Comparison of ENCODE assay signal across 10 mouse cellular contexts in genomic region chr1:181000501-181001092, GRCm38 (mm10). TPM values are rescaled to one million over a fixed set of nuclear protein-coding genes. Genes with fewer than 3 reads are reported as not detected.
DNase-seq lines count a peak whose midpoint lies in the region; ATAC-seq and TF ChIP-seq lines count a peak whose summit lies in the region.
"Had no signal": no experiment of that assay in that cellular context is flagged by ENCODE, and none has a peak within 500 bp of the region (broad histone marks: within the 10 kb centered on the region; RNA-seq: fewer than 3 reads in every experiment).

No protein-coding gene starts in this region.

- 45% methylated on average over 10 of the region's 10 CpGs for WGBS in midbrain, embryonic 14.5 days
- 42% methylated on average over 10 of the region's 10 CpGs for WGBS in midbrain, embryonic 16.5 days
- 46% methylated on average over 10 of the region's 10 CpGs for WGBS in embryonic facial prominence, embryonic 10.5 days
- 12% methylated on average over 10 of the region's 10 CpGs for WGBS in kidney, postnatal 0 days
- 58% methylated on average over 10 of the region's 10 CpGs for WGBS in forebrain, embryonic 11.5 days

- no peak overlapping the region for H3K9ac ChIP-seq in midbrain, embryonic 14.5 days (replicated peaks; ENCODE audit: low read length)
- H3K9ac ChIP-seq in midbrain, embryonic 16.5 days (ENCODE audit: low read depth, low read length) = no peak overlapping the region
- no peak overlapping the region for H3K9ac ChIP-seq in kidney, postnatal 0 days (ENCODE audit: low read depth, low read length)
- no peak overlapping the region for H3K9ac ChIP-seq in forebrain, embryonic 11.5 days (ENCODE audit: low read length)
- H3K9ac ChIP-seq: forebrain, postnatal 0 days; hindbrain, embryonic 12.5 days had no signal

- no peaks in the 10 kb centered on the region for H3K27me3 ChIP-seq in midbrain, embryonic 14.5 days (ENCODE audit: control insufficient read depth, insufficient read depth, low read length)
- no peaks in the 10 kb centered on the region for H3K27me3 ChIP-seq in midbrain, embryonic 16.5 days (ENCODE audit: control insufficient read depth, insufficient read depth, low read depth, low read length)
- no peaks in the 10 kb centered on the region; the same call in 1 of the 2 replicates for H3K27me3 ChIP-seq in embryonic facial prominence, embryonic 10.5 days (replicated peaks; ENCODE audit: low read depth, poor library complexity, severe bottlenecking)
- no peaks in the 10 kb centered on the region for H3K27me3 ChIP-seq in kidney, postnatal 0 days (ENCODE audit: insufficient read depth, low read length)
- no peaks in the 10 kb centered on the region for H3K27me3 ChIP-seq in forebrain, embryonic 11.5 days (ENCODE audit: control insufficient read depth, insufficient read depth, low read length)

- H3K4me2 ChIP-seq in midbrain, embryonic 14.5 days (ENCODE audit: low read length) = no peak overlapping the region
- H3K4me2 ChIP-seq in midbrain, embryonic 16.5 days (ENCODE audit: low read length) = no peak overlapping the region
- no peak overlapping the region for H3K4me2 ChIP-seq in kidney, postnatal 0 days (ENCODE audit: low read length)
- H3K4me2 ChIP-seq in forebrain, embryonic 11.5 days (ENCODE audit: low read depth, low read length, severe bottlenecking) = no peak overlapping the region
- H3K4me2 ChIP-seq: hindbrain, embryonic 12.5 days had no signal

- no peak; the same call in 1 of the 2 replicates for ATAC-seq in midbrain, embryonic 14.5 days (ENCODE audit: low FRiP score, low TSS enrichment)
- no peak for ATAC-seq in midbrain, embryonic 16.5 days
- ATAC-seq in kidney, postnatal 0 days (replicated peaks; ENCODE audit: low FRiP score, low read depth) = peak; percentile 87
- no peak for ATAC-seq in forebrain, embryonic 11.5 days (replicated peaks; ENCODE audit: low FRiP score)
- ATAC-seq: forebrain, postnatal 0 days had no signal

- no peak overlapping the region for H3K27ac ChIP-seq in midbrain, embryonic 14.5 days (replicated peaks; ENCODE audit: low read depth, low read length)
- H3K27ac ChIP-seq in midbrain, embryonic 16.5 days (ENCODE audit: low read length) = no peak overlapping the region
- H3K27ac ChIP-seq in embryonic facial prominence, embryonic 10.5 days (replicated peaks) = no peak overlapping the region
- peak overlapping the region; percentile 48; the same call in 1 of the 2 replicates for H3K27ac ChIP-seq in kidney, postnatal 0 days
- no peak overlapping the region for H3K27ac ChIP-seq in forebrain, embryonic 11.5 days (ENCODE audit: low read depth, low read length)
- H3K27ac ChIP-seq: hindbrain, embryonic 12.5 days had no signal

- DNase-seq in midbrain, embryonic 14.5 days = peak; percentile 46
- DNase-seq in embryonic facial prominence, embryonic 10.5 days (ENCODE audit: low spot score) = peak; percentile 40
- peak; percentile 84 for DNase-seq in kidney, postnatal 0 days (ENCODE audit: low spot score)
- peak; percentile 89 for DNase-seq in retina, postnatal 1 day
- no peak for DNase-seq in left cerebral cortex, postnatal 14 days (ENCODE audit: low spot score in 2 of 2)
- no peak for DNase-seq in forebrain, embryonic 11.5 days (ENCODE audit: low spot score)
- DNase-seq in right cerebral cortex, postnatal 25 days = no peak
- DNase-seq: forebrain, postnatal 0 days had no signal

- TF ChIP-seq CTCF in kidney, postnatal 0 days (IDR thresholded peaks at IDR 0.05; ENCODE audit: low read depth) = no peak

- H3K36me3 ChIP-seq in midbrain, embryonic 14.5 days (ENCODE audit: control insufficient read depth, insufficient read depth, low read length) = no peaks in the 10 kb centered on the region
- no peaks in the 10 kb centered on the region for H3K36me3 ChIP-seq in midbrain, embryonic 16.5 days (ENCODE audit: control insufficient read depth, insufficient read depth, low read length)
- no peaks in the 10 kb centered on the region for H3K36me3 ChIP-seq in embryonic facial prominence, embryonic 10.5 days (replicated peaks)
- no peaks in the 10 kb centered on the region for H3K36me3 ChIP-seq in kidney, postnatal 0 days (ENCODE audit: insufficient read depth, low read length)
- H3K36me3 ChIP-seq in forebrain, embryonic 11.5 days (ENCODE audit: control insufficient read depth, insufficient read depth, low read length) = no peaks in the 10 kb centered on the region
- H3K36me3 ChIP-seq: hindbrain, embryonic 12.5 days had no signal

- no peaks in the 10 kb centered on the region for H3K4me1 ChIP-seq in midbrain, embryonic 14.5 days (ENCODE audit: control insufficient read depth, insufficient read depth, low read length)
- no peaks in the 10 kb centered on the region for H3K4me1 ChIP-seq in midbrain, embryonic 16.5 days (ENCODE audit: control insufficient read depth, insufficient read depth, low read length)
- H3K4me1 ChIP-seq in embryonic facial prominence, embryonic 10.5 days = peaks cover 21% of the 10 kb centered on the region
- peaks cover 17% of the 10 kb centered on the region for H3K4me1 ChIP-seq in kidney, postnatal 0 days (replicated peaks; ENCODE audit: insufficient read depth, low read length)
- no peaks in the 10 kb centered on the region for H3K4me1 ChIP-seq in forebrain, embryonic 11.5 days (replicated peaks; ENCODE audit: control insufficient read depth, insufficient read depth, low read length)

- H3K9me3 ChIP-seq in midbrain, embryonic 14.5 days (ENCODE audit: control insufficient read depth, low read length) = no peaks in the 10 kb centered on the region
- no peaks in the 10 kb centered on the region for H3K9me3 ChIP-seq in midbrain, embryonic 16.5 days (replicated peaks; ENCODE audit: control insufficient read depth, low read length, poor library complexity, severe bottlenecking)
- H3K9me3 ChIP-seq in embryonic facial prominence, embryonic 10.5 days = no peaks in the 10 kb centered on the region
- no peaks in the 10 kb centered on the region for H3K9me3 ChIP-seq in kidney, postnatal 0 days (replicated peaks; ENCODE audit: low read length)
- no peaks in the 10 kb centered on the region for H3K9me3 ChIP-seq in forebrain, embryonic 11.5 days (ENCODE audit: control insufficient read depth, low read length)
- H3K9me3 ChIP-seq: hindbrain, embryonic 12.5 days had no signal

- no peak overlapping the region for H3K4me3 ChIP-seq in midbrain, embryonic 14.5 days (replicated peaks; ENCODE audit: low read depth, low read length)
- H3K4me3 ChIP-seq in midbrain, embryonic 16.5 days (ENCODE audit: low read depth, low read length) = no peak overlapping the region
- H3K4me3 ChIP-seq in embryonic facial prominence, embryonic 10.5 days = no peak overlapping the region
- H3K4me3 ChIP-seq in kidney, postnatal 0 days (replicated peaks; ENCODE audit: low read depth, low read length) = no peak overlapping the region
- H3K4me3 ChIP-seq in forebrain, embryonic 11.5 days (ENCODE audit: low read depth, low read length) = no peak overlapping the region
- H3K4me3 ChIP-seq: hindbrain, embryonic 12.5 days had no signal

- intact Hi-C loops in left cerebral cortex, postnatal 14 days (cut with DNase I) = no loop called here

RNA-seq across cellular contexts. Expression of gene Ephx1, which starts 20.1 kb away (rescaled TPM):
- polyA plus RNA-seq in midbrain, embryonic 14.5 days (2014; fragmentation: Nextera tagmentation; extraction: Ambion mirVana) = 2.7 and 3.2 TPM in 2 replicates
- polyA plus RNA-seq in midbrain, embryonic 16.5 days (2015; fragmentation: Nextera tagmentation; extraction: Ambion mirVana) = 5.7 and 8.2 TPM in 2 replicates
- 0.41 and 0.46 TPM in 2 replicates for polyA plus RNA-seq in embryonic facial prominence, embryonic 10.5 days (2016; fragmentation: Nextera tagmentation; extraction: Ambion mirVana)
- 19.1 and 20.2 TPM in 2 replicates for polyA plus RNA-seq in kidney, postnatal 0 days (2015; fragmentation: Nextera tagmentation; extraction: Ambion mirVana)
- 10 to 100 TPM; 17.0 to 19.1 TPM for total RNA-seq in left cerebral cortex, postnatal 14 days (2021)
- polyA plus RNA-seq in forebrain, embryonic 11.5 days (2014; fragmentation: Nextera tagmentation; extraction: Ambion mirVana) = 0.65 and 1.1 TPM in 2 replicates

RNA-seq across cellular contexts. Expression of gene 9130409I23Rik, which starts 50.4 kb away (rescaled TPM):
- polyA plus RNA-seq in midbrain, embryonic 14.5 days (2014; fragmentation: Nextera tagmentation; extraction: Ambion mirVana) = not detected in 2 replicates
- polyA plus RNA-seq in midbrain, embryonic 16.5 days (2015; fragmentation: Nextera tagmentation; extraction: Ambion mirVana) = 0.17 TPM in 1 of 2 replicates, not detected in the other
- polyA plus RNA-seq in embryonic facial prominence, embryonic 10.5 days (2016; fragmentation: Nextera tagmentation; extraction: Ambion mirVana) = not detected in 2 replicates
- polyA plus RNA-seq in kidney, postnatal 0 days (2015; fragmentation: Nextera tagmentation; extraction: Ambion mirVana) = 0.08 TPM in 1 of 2 replicates, not detected in the other
- not detected for total RNA-seq in left cerebral cortex, postnatal 14 days (2021)
- 0.09 TPM in 1 of 2 replicates, not detected in the other for polyA plus RNA-seq in forebrain, embryonic 11.5 days (2014; fragmentation: Nextera tagmentation; extraction: Ambion mirVana)
- total RNA-seq: forebrain, postnatal 0 days had no signal
- polyA plus RNA-seq: forebrain, postnatal 0 days had no signal

RNA-seq across cellular contexts. Expression of gene Tmem63a, which starts 58.5 kb away (rescaled TPM):
- 0.36 and 1.2 TPM in 2 replicates for polyA plus RNA-seq in midbrain, embryonic 14.5 days (2014; fragmentation: Nextera tagmentation; extraction: Ambion mirVana)
- polyA plus RNA-seq in midbrain, embryonic 16.5 days (2015; fragmentation: Nextera tagmentation; extraction: Ambion mirVana) = 1.2 and 1.3 TPM in 2 replicates
- 2.4 and 4.3 TPM in 2 replicates for polyA plus RNA-seq in embryonic facial prominence, embryonic 10.5 days (2016; fragmentation: Nextera tagmentation; extraction: Ambion mirVana)
- 10.6 and 14.8 TPM in 2 replicates for polyA plus RNA-seq in kidney, postnatal 0 days (2015; fragmentation: Nextera tagmentation; extraction: Ambion mirVana)
- 1 to 10 TPM; 8.8 to 9.3 TPM for total RNA-seq in left cerebral cortex, postnatal 14 days (2021)
- 2.7 and 3.0 TPM in 2 replicates for polyA plus RNA-seq in forebrain, embryonic 11.5 days (2014; fragmentation: Nextera tagmentation; extraction: Ambion mirVana)

Comparison
In these comparisons a context has a peak if more than half of its experiments do, and no peak if none do; other contexts are left out.
1. DNase-seq: peak in midbrain, embryonic 14.5 days (single experiment), embryonic facial prominence, embryonic 10.5 days (single experiment), kidney, postnatal 0 days (single experiment) and retina, postnatal 1 day (single experiment); none in left cerebral cortex, postnatal 14 days (0 of 2), forebrain, embryonic 11.5 days (single experiment) and right cerebral cortex, postnatal 25 days (single experiment).